Mouse (Mus musculus) forebrain, embryonic 13.5 days (tissue): ENCODE results near the gene Kcna1. TPM values are rescaled to one million over a fixed set of nuclear protein-coding genes. Genes with fewer than 3 reads are reported as not detected.

Experiments used
- ATAC-seq: fragments of 200-750 bp; cut with Nextera tagmentation; 2 replicates; pipeline ENCODE4 v1.8.0; 2017
- H3K27ac ChIP-seq: fragments of 300-500 bp; sonication (generic); 2 replicates; pipeline ENCODE4 v1.5.1; 2015; ENCODE audit warnings: inconsistent platforms, mild to moderate bottlenecking, moderate library complexity
- H3K27me3 ChIP-seq: fragments of 300-500 bp; sonication (generic); 2 replicates; pipeline ENCODE4 v1.6.1; 2015; ENCODE audit warnings: mild to moderate bottlenecking, inconsistent platforms
- H3K36me3 ChIP-seq: fragments of 300-500 bp; sonication (generic); 2 replicates; pipeline ENCODE4 v1.6.1; 2015; ENCODE audit warnings: mild to moderate bottlenecking, inconsistent platforms; ENCODE audit not compliant: poor library complexity, severe bottlenecking
- H3K4me1 ChIP-seq: fragments of 300-500 bp; sonication (generic); 2 replicates; pipeline ENCODE4 v1.6.1; 2015; ENCODE audit warnings: inconsistent platforms
- H3K4me2 ChIP-seq: fragments of 300-500 bp; sonication (generic); 2 replicates; pipeline ENCODE4 v1.6.1; 2015; ENCODE audit warnings: inconsistent platforms, mild to moderate bottlenecking, moderate library complexity
- H3K4me3 ChIP-seq: fragments of 300-500 bp; sonication (generic); 2 replicates; pipeline ENCODE4 v1.5.1; 2015; ENCODE audit warnings: mild to moderate bottlenecking, inconsistent platforms
- H3K9ac ChIP-seq: fragments of 300-500 bp; sonication (generic); 2 replicates; pipeline ENCODE4 v1.6.1; 2015; ENCODE audit warnings: mild to moderate bottlenecking, inconsistent platforms
- H3K9me3 ChIP-seq: fragments of 300-500 bp; sonication (generic); replicated peaks from 2 replicates; pipeline ENCODE4 v1.6.1; 2016; ENCODE audit warnings: inconsistent platforms
- WGBS: fragments of 180-500 bp; shearing (Covaris S2); methylation state at CpG from one replicate; pipeline ENCODE4 v1.1.7; 2015; 5-methylcytosine and 5-hydroxymethylcytosine counted together
- polyA plus RNA-seq: library from polyadenylated mRNA; unstranded; fragments of >200 nt; fragmentation: Nextera tagmentation; extraction: Ambion mirVana; gene quantifications from 2 replicates; pipeline ENCODE4 v1.2.1, GENCODE M21; 2015

The Kcna1 gene
- polyA plus RNA-seq, 1 experiment from 2014 or later, result 3.5 TPM

DNA sequence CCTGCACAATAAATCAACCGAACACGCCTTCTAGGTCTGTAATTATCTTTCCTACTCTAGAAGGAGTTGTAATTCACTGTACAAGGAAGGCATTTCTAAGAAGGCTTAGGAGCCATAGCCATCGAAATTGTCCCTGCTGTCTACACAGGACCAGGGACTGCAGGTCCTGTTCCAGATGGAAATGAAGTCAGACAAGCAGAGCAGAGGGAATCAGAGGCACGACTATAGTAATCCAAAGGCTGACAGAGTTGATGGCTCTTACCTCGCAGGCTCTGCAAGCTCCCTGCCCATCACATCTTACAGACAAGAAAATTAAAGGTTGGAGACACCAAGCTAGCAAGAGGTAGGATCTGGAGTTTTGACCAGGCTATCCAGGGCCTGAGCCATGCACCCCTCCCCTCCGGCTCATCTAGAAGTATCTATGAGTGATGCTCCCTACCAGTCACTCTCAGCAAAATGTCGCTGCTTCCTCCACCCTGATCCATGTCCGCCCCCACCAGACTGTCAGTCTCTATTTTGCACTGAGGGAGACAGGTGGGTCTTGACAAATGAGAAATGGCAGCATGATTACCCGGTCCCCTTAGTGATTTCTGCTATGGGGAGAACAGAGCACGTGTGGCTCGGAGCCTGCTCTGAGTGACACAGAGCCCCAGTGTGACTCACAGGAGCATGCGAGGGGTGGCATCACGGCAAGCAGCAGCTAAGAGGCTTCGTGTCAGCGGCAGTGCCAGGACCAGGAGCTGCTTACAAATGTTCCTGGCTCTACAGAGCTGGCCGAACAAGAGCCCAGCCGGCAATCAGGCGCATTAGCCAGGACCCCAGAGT, 50.2 kb downstream of the Kcna1 start:
- no peaks in the 10 kb centered on the region for H3K27me3 ChIP-seq
- no peak overlapping the region for H3K4me3 ChIP-seq
- H3K9me3 ChIP-seq, result 0 out of 2 replicates have a peak, but pooled peaks cover 3% of the 10 kb centered on the region
- H3K4me1 ChIP-seq, result peaks cover 6% of the 10 kb centered on the region; the same call in 1 of the 2 replicates
- H3K36me3 ChIP-seq, result no peaks in the 10 kb centered on the region
- WGBS, result 86% methylated on average over 18 of the region's 18 CpGs
- no peak overlapping the region for H3K9ac ChIP-seq
- no peak overlapping the region for H3K4me2 ChIP-seq
- H3K27ac ChIP-seq, result no peak overlapping the region
- peak; percentile 46; the same call in 1 of the 2 replicates for ATAC-seq

DNA sequence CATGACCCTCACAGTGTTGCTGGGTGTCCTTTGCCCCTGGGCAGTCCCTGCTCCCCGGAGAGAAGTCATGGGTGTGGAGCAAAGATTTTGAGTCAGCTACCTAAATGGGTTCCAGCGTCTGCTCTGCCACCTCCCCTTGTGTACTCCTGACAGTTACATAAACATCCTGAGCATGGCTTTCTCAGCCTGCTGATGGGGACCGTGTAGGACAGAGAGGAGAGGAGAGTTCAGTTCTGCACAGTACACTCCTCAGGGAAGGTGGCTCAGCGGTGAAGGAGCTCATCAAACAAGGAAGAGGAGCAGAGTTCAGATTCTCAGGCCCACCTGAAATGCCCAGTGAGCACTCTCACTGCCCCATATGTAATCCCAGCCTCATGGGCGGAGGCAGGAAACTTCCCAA, 51.1 kb downstream of the Kcna1 start:
- 26% methylated on average over 5 of the region's 5 CpGs for WGBS
- Histone ChIP-seq H3K9me3 (0 out of 2 replicates have a peak, but pooled peaks cover 3% of the 10 kb centered on the region), H3K27ac (0 out of 2 replicates have a peak overlapping the region, but pooled peaks have one; percentile 35), H3K27me3 (no peaks in the 10 kb centered on the region), H3K4me2 (no peak overlapping the region), H3K4me1 (peaks cover 6% of the 10 kb centered on the region; the same call in 1 of the 2 replicates), H3K4me3 (no peak overlapping the region), H3K36me3 (no peaks in the 10 kb centered on the region), H3K9ac (no peak overlapping the region)
- ATAC-seq, result no peak

DNA sequence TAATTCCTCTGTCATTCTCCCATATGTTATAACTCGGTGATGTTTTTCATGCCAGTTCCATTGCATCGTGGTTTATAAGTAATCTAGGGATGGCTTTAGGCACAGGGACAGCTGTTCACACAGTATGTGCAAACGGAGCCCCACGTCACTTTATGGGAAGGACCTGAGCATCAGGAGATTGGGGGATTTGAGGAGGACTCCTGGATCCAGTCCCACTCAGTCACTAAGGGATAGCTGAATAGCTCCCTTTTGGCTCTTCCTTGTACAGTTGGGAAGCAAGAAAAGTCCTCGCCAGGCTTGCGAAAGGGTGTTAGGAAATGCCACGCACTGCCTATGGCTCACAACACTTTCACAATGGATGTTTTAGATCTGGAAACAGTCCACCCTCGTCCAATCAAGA, 51.8 kb downstream of the Kcna1 start:
- Histone ChIP-seq H3K4me3 (no peak overlapping the region), H3K9me3 (0 out of 2 replicates have a peak, but pooled peaks cover 3% of the 10 kb centered on the region), H3K9ac (no peak overlapping the region), H3K36me3 (no peaks in the 10 kb centered on the region), H3K27ac (peak overlapping the region; percentile 35; the same call in 1 of the 2 replicates), H3K27me3 (no peaks in the 10 kb centered on the region), H3K4me1 (peaks cover 6% of the 10 kb centered on the region; the same call in 1 of the 2 replicates), H3K4me2 (no peak overlapping the region)
- ATAC-seq, result peak; percentile 77; the same call in 1 of the 2 replicates
- WGBS, result 59% methylated on average over 8 of the region's 8 CpGs

DNA sequence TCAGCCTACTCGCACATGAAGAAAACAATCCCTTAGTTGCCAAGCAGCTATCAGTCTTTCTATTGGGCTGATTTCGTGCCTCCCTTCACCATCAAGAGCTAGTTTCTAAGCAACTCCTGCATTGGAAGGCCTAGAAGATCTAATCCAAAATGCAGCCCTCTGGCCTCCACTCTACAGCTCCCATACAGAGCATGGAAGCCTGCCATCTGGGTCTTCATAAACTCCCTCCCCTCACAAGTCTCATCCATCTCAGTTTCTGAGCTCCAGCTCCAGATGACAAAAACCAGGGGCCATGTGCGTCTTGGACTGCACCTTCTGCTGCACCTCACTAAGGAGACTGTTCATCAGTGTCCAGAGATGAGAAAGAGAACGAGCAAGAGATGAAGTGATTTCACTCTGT, 52.8 kb downstream of the Kcna1 start:
- Histone ChIP-seq H3K4me1 (peaks cover 6% of the 10 kb centered on the region; the same call in 1 of the 2 replicates), H3K27me3 (no peaks in the 10 kb centered on the region), H3K9me3 (0 out of 2 replicates have a peak, but pooled peaks cover 3% of the 10 kb centered on the region), H3K36me3 (no peaks in the 10 kb centered on the region), H3K27ac (peak overlapping the region; percentile 51; the same call in 1 of the 2 replicates), H3K9ac (no peak overlapping the region), H3K4me2 (no peak overlapping the region), H3K4me3 (no peak overlapping the region)
- ATAC-seq, result no peak
- 90% methylated on average over 4 of the region's 4 CpGs for WGBS

Other genes starting within 250 kb of the Kcna1 start
- gene Kcna5, start 111.0 kb downstream of the Kcna1 start, polyA plus RNA-seq, result 1.2 and 1.3 TPM in 2 replicates
- gene Kcna6, start 94.3 kb upstream of the Kcna1 start, polyA plus RNA-seq, result 4.3 and 4.8 TPM in 2 replicates
- gene Ndufa9, start 202.8 kb upstream of the Kcna1 start, polyA plus RNA-seq, result 193 and 203 TPM in 2 replicates
- 0.05 TPM in 1 of 2 replicates, not detected in the other for gene Akap3, start 206.7 kb upstream of the Kcna1 start, polyA plus RNA-seq